Mouse (Mus musculus): ENCODE measurements around the gene Slc6a3. TPM values are rescaled to one million over a fixed set of nuclear protein-coding genes. Genes with fewer than 3 reads are reported as not detected.
A peak's percentile ranks its signal among the peaks of the same experiment; 100 is the strongest.

Gene Slc6a3
- polyA plus RNA-seq, 1 experiment, result not detected

- WGBS, result 2% methylated on average over 39 of the region's 39 CpGs
Observed at GRCm38 (mm10) chr13:73604156-73604957, 67.8 kb downstream of the Slc6a3 start.

GRCm38 (mm10) chr13:73618406-73618805, 81.9 kb downstream of the Slc6a3 start:
- no peak for TF ChIP-seq CTCF (IDR thresholded peaks at IDR 0.05; ENCODE audit: insufficient read depth, low read depth, low read length)
- no peak for TF ChIP-seq POLR2A (IDR thresholded peaks at IDR 0.05; ENCODE audit: insufficient read depth, low read depth, low read length)
- Histone ChIP-seq H3K4me1 (ENCODE audit: control insufficient read depth, insufficient read depth, low read length) (no peaks in the 10 kb centered on the region), H3K4me3 (ENCODE audit: insufficient read depth, low read depth, low read length) (no peak overlapping the region), H3K27ac (ENCODE audit: insufficient read depth, low read depth, low read length) (no peak overlapping the region)
- WGBS, result 78% methylated on average over 5 of the region's 5 CpGs

More at GRCm38 (mm10) chr13:73604156-73604957, 67.8 kb downstream of the Slc6a3 start:
- H3K27ac ChIP-seq (ENCODE audit: insufficient read depth, low read depth, low read length), result no peak overlapping the region
- peaks cover 4% of the 10 kb centered on the region for H3K4me1 ChIP-seq (ENCODE audit: control insufficient read depth, insufficient read depth, low read length)
- H3K4me3 ChIP-seq (ENCODE audit: insufficient read depth, low read depth, low read length), result peak overlapping the region; percentile 55
- TF ChIP-seq POLR2A (IDR thresholded peaks at IDR 0.05; ENCODE audit: insufficient read depth, low read depth, low read length), result no peak
- no peak for TF ChIP-seq CTCF (IDR thresholded peaks at IDR 0.05; ENCODE audit: insufficient read depth, low read depth, low read length)

- WGBS, result 73% methylated on average over 6 of the region's 6 CpGs
- TF ChIP-seq CTCF (IDR thresholded peaks at IDR 0.05; ENCODE audit: insufficient read depth, low read depth, low read length) (no peak), POLR2A (IDR thresholded peaks at IDR 0.05; ENCODE audit: insufficient read depth, low read depth, low read length) (no peak)
- H3K4me3 ChIP-seq (ENCODE audit: insufficient read depth, low read depth, low read length), result no peak overlapping the region
- no peak overlapping the region for H3K27ac ChIP-seq (ENCODE audit: insufficient read depth, low read depth, low read length)
- H3K4me1 ChIP-seq (ENCODE audit: control insufficient read depth, insufficient read depth, low read length), result no peaks in the 10 kb centered on the region
Observed at GRCm38 (mm10) chr13:73620637-73621036, 84.1 kb downstream of the Slc6a3 start.

- H3K27ac ChIP-seq (ENCODE audit: insufficient read depth, low read depth, low read length), result no peak overlapping the region
- H3K4me1 ChIP-seq (ENCODE audit: control insufficient read depth, insufficient read depth, low read length), result peaks cover 14% of the 10 kb centered on the region
- peak overlapping the region; percentile 40 for H3K4me3 ChIP-seq (ENCODE audit: insufficient read depth, low read depth, low read length)
- TF ChIP-seq POLR2A (IDR thresholded peaks at IDR 0.05; ENCODE audit: insufficient read depth, low read depth, low read length), result no peak
- no peak for TF ChIP-seq CTCF (IDR thresholded peaks at IDR 0.05; ENCODE audit: insufficient read depth, low read depth, low read length)
- WGBS, result 46% methylated on average over 6 of the region's 6 CpGs
Observed at GRCm38 (mm10) chr13:73626410-73626744, 89.8 kb downstream of the Slc6a3 start.

GRCm38 (mm10) chr13:73626745-73627549, 90.4 kb downstream of the Slc6a3 start, which contains the start of gene Tert:
TSS of gene Tert (plus strand) at chr13:73626911.
- peak within 1 kb of the TSS; percentile 40 for H3K4me3 ChIP-seq (ENCODE audit: insufficient read depth, low read depth, low read length)
- 11% methylated on average over 47 of the region's 47 CpGs for WGBS
- TF ChIP-seq POLR2A (IDR thresholded peaks at IDR 0.05; ENCODE audit: insufficient read depth, low read depth, low read length), result no peak
- 0 out of 2 replicates have a peak, but pooled peaks have one; percentile 19 for TF ChIP-seq CTCF (IDR thresholded peaks at IDR 0.05; ENCODE audit: insufficient read depth, low read depth, low read length)
- no peak within 1 kb of the TSS for H3K27ac ChIP-seq (ENCODE audit: insufficient read depth, low read depth, low read length)
- peaks cover 14% of the 10 kb centered on the region for H3K4me1 ChIP-seq (ENCODE audit: control insufficient read depth, insufficient read depth, low read length)

Other genes starting within 250 kb of the Slc6a3 start
- not detected in 2 replicates for gene Mrpl36, start 208.2 kb upstream of the Slc6a3 start, polyA plus RNA-seq (2012; ENCODE audit: insufficient read depth, insufficient read length, low replicate concordance, missing spikeins)
- not detected in 2 replicates for gene Ndufs6, start 208.2 kb upstream of the Slc6a3 start, polyA plus RNA-seq (2012; ENCODE audit: insufficient read depth, insufficient read length, low replicate concordance, missing spikeins)
- not detected in 2 replicates for gene Lpcat1, start 69.5 kb upstream of the Slc6a3 start, polyA plus RNA-seq (2012; ENCODE audit: insufficient read depth, insufficient read length, low replicate concordance, missing spikeins)
- not detected in 2 replicates for gene Clptm1l, start 67.3 kb downstream of the Slc6a3 start, polyA plus RNA-seq (2012; ENCODE audit: insufficient read depth, insufficient read length, low replicate concordance, missing spikeins)
- gene Tert, start 90.2 kb downstream of the Slc6a3 start, polyA plus RNA-seq (2012; ENCODE audit: insufficient read depth, insufficient read length, low replicate concordance, missing spikeins), result not detected in 2 replicates
- not detected in 2 replicates for gene Slc6a18, start 141.3 kb downstream of the Slc6a3 start, polyA plus RNA-seq (2012; ENCODE audit: insufficient read depth, insufficient read length, low replicate concordance, missing spikeins)
- gene Slc6a19, start 168.1 kb downstream of the Slc6a3 start, polyA plus RNA-seq (2012; ENCODE audit: insufficient read depth, insufficient read length, low replicate concordance, missing spikeins), result not detected in 2 replicates
- gene Slc12a7, start 196.3 kb downstream of the Slc6a3 start, polyA plus RNA-seq (2012; ENCODE audit: insufficient read depth, insufficient read length, low replicate concordance, missing spikeins), result not detected in 2 replicates